Mouse (Mus musculus): ENCODE measurements at regions not wholly inside any gene's neighbourhood (a gene's known extent, or its start where the extent isn't known, plus 50 kb on each side); places are given as distances from the start of the nearest gene placed in this dataset.

DNA sequence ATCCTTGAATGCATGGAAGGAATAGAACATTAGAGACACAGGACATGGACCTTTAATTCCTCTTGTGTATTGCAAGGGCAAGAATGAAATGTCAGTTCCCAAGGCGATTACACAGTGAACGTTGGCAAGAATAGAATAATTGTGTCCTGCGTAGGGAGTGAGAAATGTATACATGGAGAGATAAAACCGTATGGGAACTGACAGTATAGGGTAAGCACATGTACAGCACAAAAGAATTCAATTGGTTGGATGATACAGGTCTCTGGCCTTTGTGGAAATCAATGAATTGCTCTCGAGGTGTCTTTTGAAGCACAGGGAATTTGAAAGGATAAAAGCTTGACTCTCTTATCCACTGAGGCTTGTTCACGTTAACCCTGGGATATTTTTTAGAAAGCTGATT is 415.4 kb upstream of the Dph6 start:
- TF ChIP-seq CTCF (IDR thresholded peaks at IDR 0.05; ENCODE audit: insufficient read depth, low read depth, low read length): no peak
- no peak for TF ChIP-seq POLR2A (IDR thresholded peaks at IDR 0.05; ENCODE audit: insufficient read depth, low read depth, low read length)
